Mouse (Mus musculus): Measurements from ENCODE around the gene Pfn2. TPM values are rescaled to one million over a fixed set of nuclear protein-coding genes. Genes with fewer than 3 reads are reported as not detected.
"Not testable (repeated sequence)": the region's sequence is repeated elsewhere in the genome, so short reads cannot be mapped to it uniquely, and the experiment has no call there.

Gene Pfn2
- polyA plus RNA-seq, 1 experiment from 2014 or later: 24.9 TPM

GRCm38 (mm10) chr3:57836911-57837310 lies 11.0 kb downstream of the Pfn2 start:
- WGBS: 91% methylated on average over 4 of the region's 4 CpGs
- no peaks in the 10 kb centered on the region for H3K36me3 ChIP-seq (ENCODE audit: insufficient read depth, low read length)
- H3K4me1 ChIP-seq (ENCODE audit: insufficient read depth, low read depth, low read length): no peaks in the 10 kb centered on the region
- no peak overlapping the region for H3K4me2 ChIP-seq (replicated peaks; ENCODE audit: low read depth, low read length)
- H3K27ac ChIP-seq (ENCODE audit: low read length): no peak overlapping the region
- H3K9me3 ChIP-seq (ENCODE audit: low read length): no peaks in the 10 kb centered on the region
- H3K4me3 ChIP-seq (ENCODE audit: low read depth, low read length): no peak overlapping the region
- ATAC-seq (no peak), DNase-seq (ENCODE audit: low spot score) (no peak)
- H3K27me3 ChIP-seq (replicated peaks; ENCODE audit: insufficient read depth, low read length): no peaks in the 10 kb centered on the region
- no peak overlapping the region for H3K9ac ChIP-seq (replicated peaks; ENCODE audit: low read depth)
- TF ChIP-seq EP300 (IDR thresholded peaks at IDR 0.05) (no peak), CTCF (IDR thresholded peaks at IDR 0.05) (no peak)

DNA sequence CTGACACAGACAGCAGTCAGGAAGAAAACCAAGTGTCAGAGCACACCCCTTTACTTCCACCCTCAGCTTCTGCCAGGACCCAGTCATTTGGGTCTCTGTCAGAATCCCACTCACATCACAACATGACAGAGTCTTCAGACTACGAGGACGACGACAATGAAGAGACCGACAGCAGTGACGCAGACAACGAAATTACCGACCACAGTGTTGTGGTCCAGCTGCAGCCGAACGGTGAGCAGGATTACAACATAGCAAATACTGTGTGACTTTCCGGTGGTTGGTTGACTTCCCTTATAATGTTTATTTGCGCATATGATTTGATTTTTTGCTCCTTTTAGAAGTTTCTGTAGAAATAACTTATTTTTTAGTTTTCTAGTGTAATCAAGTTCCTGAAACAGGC lies 14.3 kb downstream of the Pfn2 start:
- no peaks in the 10 kb centered on the region for H3K36me3 ChIP-seq (ENCODE audit: insufficient read depth, low read length)
- DNase-seq (ENCODE audit: low spot score): no peak
- H3K9me3 ChIP-seq (ENCODE audit: low read length): no peaks in the 10 kb centered on the region
- H3K4me1 ChIP-seq (ENCODE audit: insufficient read depth, low read depth, low read length): no peaks in the 10 kb centered on the region
- WGBS: 93% methylated on average over 11 of the region's 11 CpGs
- ATAC-seq: no peak
- TF ChIP-seq CTCF (IDR thresholded peaks at IDR 0.05) (no peak), EP300 (IDR thresholded peaks at IDR 0.05) (no peak)
- no peak overlapping the region for H3K9ac ChIP-seq (replicated peaks; ENCODE audit: low read depth)
- H3K27ac ChIP-seq (ENCODE audit: low read length): no peak overlapping the region
- no peak overlapping the region for H3K4me2 ChIP-seq (replicated peaks; ENCODE audit: low read depth, low read length)
- no peaks in the 10 kb centered on the region for H3K27me3 ChIP-seq (replicated peaks; ENCODE audit: insufficient read depth, low read length)
- H3K4me3 ChIP-seq (ENCODE audit: low read depth, low read length): no peak overlapping the region

GRCm38 (mm10) chr3:57825866-57826265 lies 22.0 kb downstream of the Pfn2 start:
- ATAC-seq (no peak), DNase-seq (ENCODE audit: low spot score) (no peak)
- no peak overlapping the region for H3K9ac ChIP-seq (replicated peaks; ENCODE audit: low read depth)
- TF ChIP-seq CTCF (IDR thresholded peaks at IDR 0.05) (no peak), EP300 (IDR thresholded peaks at IDR 0.05) (no peak)
- H3K4me1 ChIP-seq (ENCODE audit: insufficient read depth, low read depth, low read length): no peaks in the 10 kb centered on the region
- no peaks in the 10 kb centered on the region for H3K27me3 ChIP-seq (replicated peaks; ENCODE audit: insufficient read depth, low read length)
- H3K4me3 ChIP-seq (ENCODE audit: low read depth, low read length): no peak overlapping the region
- H3K36me3 ChIP-seq (ENCODE audit: insufficient read depth, low read length): peaks cover 2% of the 10 kb centered on the region
- 93% methylated on average over 3 of the region's 3 CpGs for WGBS
- no peak overlapping the region for H3K27ac ChIP-seq (ENCODE audit: low read length)
- H3K9me3 ChIP-seq (ENCODE audit: low read length): no peaks in the 10 kb centered on the region
- no peak overlapping the region for H3K4me2 ChIP-seq (replicated peaks; ENCODE audit: low read depth, low read length)

DNA sequence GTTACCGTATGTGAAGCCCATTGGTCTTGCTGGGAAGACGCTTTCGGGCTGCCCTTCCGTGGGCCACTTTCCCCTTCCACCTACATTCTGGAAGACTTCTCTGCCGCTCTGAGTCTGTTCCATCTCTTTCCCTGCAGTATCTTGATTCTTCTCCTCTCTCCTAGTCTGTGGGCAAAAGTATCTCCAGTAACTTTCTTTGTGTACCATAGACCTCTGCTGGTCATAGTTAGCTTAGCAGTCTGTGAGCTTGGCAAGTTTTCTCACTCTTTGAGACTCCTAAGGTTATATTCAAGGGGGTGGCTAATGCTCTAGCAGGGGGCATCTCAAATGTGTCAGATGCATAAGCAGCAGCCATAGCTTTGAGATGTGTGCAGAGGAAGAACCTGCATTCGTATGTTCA lies 32.4 kb downstream of the Pfn2 start:
- Histone ChIP-seq H3K4me3 (ENCODE audit: low read depth, low read length) (no peak overlapping the region), H3K4me2 (replicated peaks; ENCODE audit: low read depth, low read length) (no peak overlapping the region), H3K27ac (ENCODE audit: low read length) (no peak overlapping the region), H3K4me1 (ENCODE audit: insufficient read depth, low read depth, low read length) (no peaks in the 10 kb centered on the region), H3K9me3 (ENCODE audit: low read length) (no peaks in the 10 kb centered on the region), H3K36me3 (ENCODE audit: insufficient read depth, low read length) (no peaks in the 10 kb centered on the region), H3K9ac (replicated peaks; ENCODE audit: low read depth) (no peak overlapping the region), H3K27me3 (replicated peaks; ENCODE audit: insufficient read depth, low read length) (no peaks in the 10 kb centered on the region)
- no peak for TF ChIP-seq EP300 (IDR thresholded peaks at IDR 0.05)
- TF ChIP-seq CTCF (IDR thresholded peaks at IDR 0.05): peak; percentile 68
- WGBS: 79% methylated on average over 6 of the region's 6 CpGs
- DNase-seq (ENCODE audit: low spot score): peak; percentile 48
- ATAC-seq: no peak

- 0 out of 2 replicates have a peak overlapping the region, but pooled peaks have one; percentile 20 for H3K27ac ChIP-seq (ENCODE audit: low read length)
- H3K9me3 ChIP-seq (ENCODE audit: low read length); H3K9ac ChIP-seq (replicated peaks; ENCODE audit: low read depth); H3K4me2 ChIP-seq (replicated peaks; ENCODE audit: low read depth, low read length); ATAC-seq; H3K4me1 ChIP-seq (ENCODE audit: insufficient read depth, low read depth, low read length); H3K27me3 ChIP-seq (replicated peaks; ENCODE audit: insufficient read depth, low read length); H3K36me3 ChIP-seq (ENCODE audit: insufficient read depth, low read length); H3K4me3 ChIP-seq (ENCODE audit: low read depth, low read length): not testable (repeated sequence)
- peak; percentile 5 for DNase-seq (ENCODE audit: low spot score)
- 45% methylated on average over 6 of the region's 6 CpGs for WGBS
These were observed 52.8 kb downstream of the Pfn2 start for GRCm38 (mm10) chr3:57795071-57795470.

Other genes starting within 250 kb of the Pfn2 start
- gene Commd2, start 196.4 kb downstream of the Pfn2 start, polyA plus RNA-seq (2015; fragmentation: Nextera tagmentation; extraction: Ambion mirVana): 104 and 116 TPM in 2 replicates
- 0.25 and 0.32 TPM in 2 replicates for gene Ankub1, start 155.3 kb downstream of the Pfn2 start, polyA plus RNA-seq (2015; fragmentation: Nextera tagmentation; extraction: Ambion mirVana)
- gene Rnf13, start 112.0 kb downstream of the Pfn2 start, polyA plus RNA-seq (2015; fragmentation: Nextera tagmentation; extraction: Ambion mirVana): 155 and 197 TPM in 2 replicates

Measured in lung, postnatal 0 days (tissue).